Mouse (Mus musculus) CH12.LX (cell line): Measurements from ENCODE around the gene Nmrk1.

Experiments used
- CTCF ChIP-seq, 2 experiments: IDR thresholded peaks in 1 of 2; conservative IDR thresholded peaks in 1 of 2; 2 replicates each; pipeline ENCODE4 v1.5.1; 2011 to 2012; ENCODE audit warnings: low read depth in 2 of 2, low read length in 2 of 2, improper control_type of control experiment in 1 of 2, inconsistent platforms in 1 of 2, mild to moderate bottlenecking in 1 of 2, moderate library complexity in 1 of 2
- EP300 ChIP-seq: IDR thresholded peaks from 2 replicates; pipeline ENCODE4 v1.6.1; 2011; ENCODE audit warnings: low read length, improper control_type of control experiment
- MXI1 ChIP-seq: IDR thresholded peaks from 2 replicates; pipeline ENCODE4 v1.6.1; 2011; ENCODE audit warnings: mild to moderate bottlenecking, low read depth, low read length, improper control_type of control experiment
- POLR2A ChIP-seq: IDR thresholded peaks from 2 replicates; pipeline ENCODE4 v1.6.1; 2011; ENCODE audit warnings: low read depth, mild to moderate bottlenecking, improper control_type of control experiment, low read length

GRCm38 (mm10) chr19:18647775-18648557 lies 16.2 kb downstream of the Nmrk1 start:
- TF ChIP-seq CTCF (conservative IDR thresholded peaks at IDR 0.05 in 1 of 2, IDR thresholded peaks at IDR 0.05 in 1 of 2; ENCODE audit: low read depth in 2 of 2, low read length in 2 of 2), result no peak
- no peak for TF ChIP-seq EP300
- no peak for TF ChIP-seq MXI1
- TF ChIP-seq POLR2A, result no peak
